Mouse (Mus musculus) macrophage (primary cell): ENCODE measurements around the gene Myo18b. TPM values are rescaled to one million over a fixed set of nuclear protein-coding genes. Genes with fewer than 3 reads are reported as not detected.

ENCODE experiments used
- H3K27ac ChIP-seq: fragments of 350-480 bp; formaldehyde crosslinking; 2 replicates; pipeline ENCODE4 v1.9.0; 2021
- H3K36me3 ChIP-seq: fragments of 350-480 bp; formaldehyde crosslinking; 2 replicates; pipeline ENCODE4 v1.9.0; 2021; ENCODE audit errors: inconsistent target
- H3K4me3 ChIP-seq: fragments of 350-480 bp; formaldehyde crosslinking; 2 replicates; pipeline ENCODE4 v1.9.0; 2021; ENCODE audit errors: inconsistent target
- H3K79me2 ChIP-seq: fragments of 350-480 bp; formaldehyde crosslinking; 2 replicates; pipeline ENCODE4 v1.9.0; 2021; ENCODE audit errors: inconsistent target
- WGBS: methylation state at CpG from one replicate; pipeline ENCODE4 v1.1.7; 2026; ENCODE audit warnings: inconsistent platforms; ENCODE audit not compliant: missing documents; 5-methylcytosine and 5-hydroxymethylcytosine counted together
- polyA plus RNA-seq: library from polyadenylated mRNA; stranded (reverse); fragments of 250-400 nt; gene quantifications from 3 replicates; pipeline ENCODE4 v1.2.4, GENCODE M21; 2018; ENCODE audit warnings: inconsistent platforms

Myo18b gene
- polyA plus RNA-seq, 1 experiment from 2014 or later = 0.06 TPM

DNA sequence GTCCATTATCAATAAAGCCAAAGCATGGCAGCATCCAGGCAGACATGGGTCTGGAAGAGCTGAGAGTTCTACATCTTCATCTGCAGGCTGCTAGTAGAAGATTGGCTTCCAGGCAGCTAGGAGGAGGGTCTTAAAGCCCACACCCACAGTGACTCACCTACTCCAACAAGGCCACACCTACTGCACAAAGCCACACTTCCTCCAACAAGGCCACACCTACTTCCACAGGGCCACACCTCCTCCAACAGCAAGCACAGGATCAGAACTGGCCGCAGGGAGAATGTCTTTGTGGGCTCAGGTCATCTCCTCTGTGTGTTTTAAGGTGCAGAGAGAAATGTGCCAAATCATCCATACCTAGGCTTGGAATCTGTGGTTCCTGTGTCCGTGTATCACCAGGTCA, 224.2 kb downstream of the Myo18b start:
- Histone ChIP-seq H3K36me3 (no peaks in the 10 kb centered on the region), H3K27ac (no peak overlapping the region), H3K79me2 (no peaks in the 10 kb centered on the region), H3K4me3 (no peak overlapping the region)
- WGBS = 25% methylated on average over 2 of the region's 2 CpGs

- WGBS = 73% methylated on average over 8 of the region's 8 CpGs
Measured at GRCm38 (mm10) chr5:112667153-112667552, 229.0 kb downstream of the Myo18b start.

DNA sequence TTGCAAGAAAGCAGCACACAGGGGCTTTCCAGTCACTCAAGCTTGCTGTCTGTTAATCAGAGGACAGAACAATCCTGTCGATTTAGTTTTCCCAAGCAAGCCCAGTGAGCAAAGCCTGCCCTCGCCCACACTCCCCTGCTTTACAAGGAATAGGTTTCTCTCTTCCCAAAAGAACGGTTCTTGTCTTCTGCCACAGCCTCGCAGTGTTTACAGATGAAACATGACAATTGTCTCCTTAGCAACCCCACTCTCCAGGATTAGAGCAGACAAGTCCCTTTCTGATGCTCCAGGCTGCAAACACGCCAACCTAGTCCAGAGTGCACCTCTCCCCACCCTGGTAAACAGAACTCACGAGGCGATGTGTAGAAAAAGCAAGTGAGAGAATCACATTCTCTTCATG, 230.5 kb downstream of the Myo18b start:
- H3K36me3 ChIP-seq = no peaks in the 10 kb centered on the region
- H3K27ac ChIP-seq = no peak overlapping the region
- H3K4me3 ChIP-seq = no peak overlapping the region
- WGBS = 68% methylated on average over 7 of the region's 7 CpGs
- H3K79me2 ChIP-seq = no peaks in the 10 kb centered on the region

More at GRCm38 (mm10) chr5:112667153-112667552, 229.0 kb downstream of the Myo18b start:
- no peaks in the 10 kb centered on the region for H3K79me2 ChIP-seq
- H3K36me3 ChIP-seq = no peaks in the 10 kb centered on the region
- no peak overlapping the region for H3K4me3 ChIP-seq
- H3K27ac ChIP-seq = no peak overlapping the region

- H3K36me3 ChIP-seq = no peaks in the 10 kb centered on the region
- no peaks in the 10 kb centered on the region for H3K79me2 ChIP-seq
- WGBS = 9% methylated on average over 1 of the region's 1 CpGs
- no peak overlapping the region for H3K4me3 ChIP-seq
- H3K27ac ChIP-seq = no peak overlapping the region
Measured at GRCm38 (mm10) chr5:112663701-112664100, 232.5 kb downstream of the Myo18b start.

DNA sequence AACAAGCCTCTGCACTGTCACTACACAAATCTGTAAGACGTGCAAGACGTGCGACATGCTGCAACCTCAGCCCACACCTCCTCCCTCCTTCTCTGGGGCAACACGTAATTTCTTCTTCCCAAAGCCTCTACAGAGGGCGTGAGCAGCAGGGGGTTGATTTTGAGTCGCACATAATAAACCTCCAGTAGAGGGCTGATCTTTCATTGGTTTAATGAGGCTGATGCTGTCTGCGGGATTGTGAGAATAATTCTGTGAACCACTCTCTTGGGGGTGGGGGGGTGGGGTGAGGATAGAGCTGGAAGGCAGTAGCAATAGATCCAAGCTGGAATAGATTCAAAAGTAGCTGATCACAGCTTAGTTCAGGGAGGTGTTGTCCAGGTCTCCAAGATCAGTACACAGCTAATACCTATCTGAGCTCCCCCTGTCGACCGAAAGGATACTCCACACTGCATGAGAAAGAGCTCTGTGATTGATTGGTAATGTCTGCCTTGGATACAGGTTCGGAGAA, 235.2 kb downstream of the Myo18b start:
- 45% methylated on average over 10 of the region's 10 CpGs for WGBS
- Histone ChIP-seq H3K79me2 (no peaks in the 10 kb centered on the region), H3K27ac (no peak overlapping the region), H3K4me3 (no peak overlapping the region), H3K36me3 (no peaks in the 10 kb centered on the region)

- 20% methylated on average over 4 of the region's 4 CpGs for WGBS
Measured at GRCm38 (mm10) chr5:112659295-112659694, 236.9 kb downstream of the Myo18b start.

DNA sequence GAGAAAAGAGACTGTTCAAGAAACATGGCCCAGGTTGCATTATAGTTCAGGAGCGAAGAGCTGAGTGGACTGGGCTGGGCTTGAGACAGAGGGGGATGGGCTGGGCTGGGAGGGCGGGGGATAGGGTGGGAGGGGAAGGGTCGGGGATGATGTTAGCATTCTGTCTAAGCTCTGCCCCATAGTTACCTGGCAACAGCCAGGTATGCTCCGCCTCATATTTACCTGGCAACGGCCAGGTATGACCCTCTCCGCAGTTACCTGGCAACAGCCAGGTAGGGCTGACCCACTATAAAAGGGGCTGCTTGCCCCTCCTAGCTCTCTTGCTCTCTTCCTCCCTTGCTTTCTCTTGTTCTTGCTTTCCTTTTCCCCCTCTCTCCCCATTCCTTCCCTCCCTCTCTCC, 239.4 kb downstream of the Myo18b start:
- WGBS = 6% methylated on average over 6 of the region's 6 CpGs
- H3K4me3 ChIP-seq = no peak overlapping the region
- no peaks in the 10 kb centered on the region for H3K36me3 ChIP-seq
- no peak overlapping the region for H3K27ac ChIP-seq
- no peaks in the 10 kb centered on the region for H3K79me2 ChIP-seq

More at GRCm38 (mm10) chr5:112659295-112659694, 236.9 kb downstream of the Myo18b start:
- no peaks in the 10 kb centered on the region for H3K36me3 ChIP-seq
- H3K27ac ChIP-seq = no peak overlapping the region
- H3K4me3 ChIP-seq = no peak overlapping the region
- H3K79me2 ChIP-seq = no peaks in the 10 kb centered on the region

- H3K4me3 ChIP-seq = no peak overlapping the region
- 3% methylated on average over 13 of the region's 15 CpGs for WGBS
- no peaks in the 10 kb centered on the region for H3K79me2 ChIP-seq
Measured at GRCm38 (mm10) chr5:112655986-112656541, 240.1 kb downstream of the Myo18b start.

DNA sequence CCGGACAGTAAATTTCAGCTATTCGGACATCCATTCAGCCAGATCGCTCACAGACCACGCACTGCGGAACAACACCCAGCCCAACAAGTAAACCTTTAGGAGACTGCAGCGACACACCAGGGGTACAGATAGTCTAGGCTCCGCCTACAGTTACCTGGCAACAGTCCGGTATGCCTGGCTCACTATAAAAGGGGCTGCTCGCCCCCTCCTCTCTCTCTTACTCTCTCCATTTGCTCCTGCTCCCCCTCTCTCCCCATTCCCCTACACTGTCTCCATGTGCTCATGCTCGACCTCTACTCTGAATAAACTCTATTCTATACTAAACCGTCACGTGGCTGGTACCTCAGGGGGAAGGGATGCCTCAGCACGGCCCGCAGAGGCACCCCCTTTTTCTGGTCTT, 240.6 kb downstream of the Myo18b start:
- Histone ChIP-seq H3K4me3 (no peak overlapping the region), H3K36me3 (no peaks in the 10 kb centered on the region), H3K79me2 (no peaks in the 10 kb centered on the region), H3K27ac (no peak overlapping the region)
- 9% methylated on average over 14 of the region's 14 CpGs for WGBS

More at GRCm38 (mm10) chr5:112655986-112656541, 240.1 kb downstream of the Myo18b start:
- Histone ChIP-seq H3K27ac (no peak overlapping the region), H3K36me3 (no peaks in the 10 kb centered on the region)

- no peaks in the 10 kb centered on the region for H3K79me2 ChIP-seq
- WGBS = 83% methylated on average over 4 of the region's 4 CpGs
- no peak overlapping the region for H3K4me3 ChIP-seq
- no peak overlapping the region for H3K27ac ChIP-seq
- H3K36me3 ChIP-seq = no peaks in the 10 kb centered on the region
Measured at GRCm38 (mm10) chr5:112652036-112652435, 244.1 kb downstream of the Myo18b start.

GRCm38 (mm10) chr5:112649164-112649702, 246.9 kb downstream of the Myo18b start:
- no peak overlapping the region for H3K27ac ChIP-seq
- WGBS = 81% methylated on average over 6 of the region's 6 CpGs
- no peaks in the 10 kb centered on the region for H3K36me3 ChIP-seq
- H3K4me3 ChIP-seq = no peak overlapping the region
- no peaks in the 10 kb centered on the region for H3K79me2 ChIP-seq

GRCm38 (mm10) chr5:112646871-112647270, 249.3 kb downstream of the Myo18b start:
- Histone ChIP-seq H3K36me3 (no peaks in the 10 kb centered on the region), H3K27ac (no peak overlapping the region), H3K79me2 (no peaks in the 10 kb centered on the region), H3K4me3 (no peak overlapping the region)
- 100% methylated on average over 2 of the region's 2 CpGs for WGBS

- WGBS = 92% methylated on average over 2 of the region's 2 CpGs
- H3K79me2 ChIP-seq = no peaks in the 10 kb centered on the region
- H3K36me3 ChIP-seq = no peaks in the 10 kb centered on the region
- no peak overlapping the region for H3K4me3 ChIP-seq
- H3K27ac ChIP-seq = no peak overlapping the region
Measured at GRCm38 (mm10) chr5:112645535-112645934, 250.6 kb downstream of the Myo18b start.

DNA sequence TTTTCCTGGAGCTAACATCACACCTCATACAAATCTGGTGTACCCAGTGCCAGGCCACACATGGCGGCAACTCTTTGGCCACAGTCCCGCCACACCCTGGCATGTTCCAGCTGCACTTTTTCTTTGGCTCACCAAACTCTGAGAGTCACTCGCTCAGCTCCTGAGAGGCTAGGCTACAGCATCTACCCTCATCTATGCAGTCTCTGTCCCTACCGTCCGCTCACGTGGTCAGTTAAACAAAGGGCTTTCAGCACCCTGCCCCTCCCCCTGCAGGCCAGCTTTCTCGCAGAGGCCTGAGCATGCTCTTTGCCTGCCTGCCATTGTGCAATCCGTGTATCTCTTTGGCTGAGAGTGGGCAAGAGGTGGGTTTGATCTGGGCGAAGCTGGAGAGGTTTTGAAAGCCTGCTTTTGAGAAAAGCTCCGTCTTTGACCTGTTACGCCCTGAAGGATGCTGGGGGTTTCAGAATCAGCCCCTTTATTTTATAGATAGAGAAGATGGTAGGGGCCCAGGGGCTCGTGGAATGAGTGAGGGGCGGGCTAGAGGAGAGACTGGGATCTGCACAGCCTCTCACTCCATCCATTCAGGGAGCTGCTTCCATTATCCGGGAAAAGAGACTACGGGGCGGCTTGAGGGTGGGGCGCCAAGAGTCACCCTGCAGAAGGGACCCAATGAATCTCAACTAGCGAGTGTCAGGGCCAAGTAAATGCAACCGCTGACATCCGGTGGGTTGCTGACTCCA, 252.5 kb downstream of the Myo18b start:
- 55% methylated on average over 20 of the region's 20 CpGs for WGBS
- no peak overlapping the region for H3K27ac ChIP-seq
- H3K36me3 ChIP-seq = no peaks in the 10 kb centered on the region
- H3K4me3 ChIP-seq = no peak overlapping the region
- H3K79me2 ChIP-seq = no peaks in the 10 kb centered on the region

- 55% methylated on average over 10 of the region's 10 CpGs for WGBS
- H3K27ac ChIP-seq = no peak overlapping the region
- H3K36me3 ChIP-seq = no peaks in the 10 kb centered on the region
- no peak overlapping the region for H3K4me3 ChIP-seq
- no peaks in the 10 kb centered on the region for H3K79me2 ChIP-seq
Measured at GRCm38 (mm10) chr5:112642731-112643130, 253.4 kb downstream of the Myo18b start.
